Mouse (Mus musculus) CH12.LX (cell line): Measurements from ENCODE around the gene Kbtbd8. TPM values are rescaled to one million over a fixed set of nuclear protein-coding genes. Genes with fewer than 3 reads are reported as not detected.

ENCODE experiments used
- DNase-seq: peaks from one replicate; pipeline ENCODE4 v3.0.0-alpha.2; 2013; ENCODE audit errors: extremely low read depth
- H3K27ac ChIP-seq: 2 replicates; pipeline ENCODE4 v1.5.1; 2012; ENCODE audit warnings: low read depth, mild to moderate bottlenecking, control low read depth, moderate library complexity; ENCODE audit not compliant: insufficient read depth
- H3K27me3 ChIP-seq: replicated peaks from 2 replicates; pipeline ENCODE3; 2012; ENCODE audit warnings: inconsistent platforms
- H3K36me3 ChIP-seq, 2 experiments: replicated peaks in 1 of 2; 2 replicates each; pipeline versions ENCODE3 to v1.6.1; 2012; ENCODE audit warnings: inconsistent platforms in 1 of 2, low read length in 1 of 2, mild to moderate bottlenecking in 1 of 2, mixed read lengths in 1 of 2, moderate library complexity in 1 of 2; ENCODE audit not compliant: control insufficient read depth in 1 of 2, insufficient read depth in 1 of 2
- H3K4me1 ChIP-seq, 2 experiments: 2 replicates each; pipeline ENCODE4 v1.6.1; 2012; ENCODE audit warnings: inconsistent platforms in 1 of 2, moderate library complexity in 1 of 2; ENCODE audit not compliant: insufficient read depth in 2 of 2, control insufficient read depth in 1 of 2
- H3K4me2 ChIP-seq: 2 replicates; pipeline ENCODE4 v1.6.1; 2012; ENCODE audit warnings: low read depth, mild to moderate bottlenecking, control low read depth; ENCODE audit not compliant: poor library complexity, insufficient read depth, severe bottlenecking
- H3K4me3 ChIP-seq, 3 experiments: fragments of 150-350 bp in 1 of 3; sonication (generic) in 1 of 3; replicated peaks in 1 of 3; 2 replicates each; pipeline versions ENCODE3 to v1.5.1; 2011 to 2012; ENCODE audit warnings: low read depth in 2 of 3, low read length in 2 of 3, mild to moderate bottlenecking in 2 of 3, moderate library complexity in 2 of 3, control low read depth in 1 of 3, improper control_type of control experiment in 1 of 3, inconsistent platforms in 1 of 3, mixed read lengths in 1 of 3; ENCODE audit not compliant: poor library complexity in 1 of 3
- H3K79me2 ChIP-seq: replicated peaks from 2 replicates; pipeline ENCODE4 v1.6.1; 2012; ENCODE audit warnings: mild to moderate bottlenecking, moderate library complexity; ENCODE audit not compliant: control insufficient read depth, poor library complexity, insufficient read depth, severe bottlenecking; ENCODE audit errors: extremely low read depth
- H3K9ac ChIP-seq: 2 replicates; pipeline ENCODE4 v1.6.1; 2012; ENCODE audit warnings: low read depth, mild to moderate bottlenecking, control low read depth, moderate library complexity; ENCODE audit not compliant: insufficient read depth
- H3K9me3 ChIP-seq: replicated peaks from 2 replicates; pipeline ENCODE3; 2012; ENCODE audit warnings: low read length, inconsistent platforms, mixed read lengths
- BHLHE40 ChIP-seq: IDR thresholded peaks from 2 replicates; pipeline ENCODE4 v1.6.1; 2011; ENCODE audit warnings: mild to moderate bottlenecking, low read depth, low read length, improper control_type of control experiment
- CHD1 ChIP-seq: IDR thresholded peaks from 2 replicates; pipeline ENCODE4 v1.6.1; 2012; ENCODE audit warnings: low read depth, low read length, improper control_type of control experiment, inconsistent platforms
- CTCF ChIP-seq, 2 experiments: IDR thresholded peaks in 1 of 2; conservative IDR thresholded peaks in 1 of 2; 2 replicates each; pipeline ENCODE4 v1.5.1; 2011 to 2012; ENCODE audit warnings: low read depth in 2 of 2, low read length in 2 of 2, improper control_type of control experiment in 1 of 2, inconsistent platforms in 1 of 2, mild to moderate bottlenecking in 1 of 2, moderate library complexity in 1 of 2
- E2F4 ChIP-seq: IDR thresholded peaks from 2 replicates; pipeline ENCODE4 v1.6.1; 2011; ENCODE audit warnings: low read depth, low read length, improper control_type of control experiment; ENCODE audit not compliant: insufficient replicate concordance
- ELF1 ChIP-seq: IDR thresholded peaks from 2 replicates; pipeline ENCODE4 v1.6.1; 2014; ENCODE audit warnings: low read depth, mild to moderate bottlenecking, inconsistent platforms, low read length, improper control_type of control experiment
- HCFC1 ChIP-seq: IDR thresholded peaks from 2 replicates; pipeline ENCODE4 v1.6.1; 2012; ENCODE audit warnings: low read depth, mild to moderate bottlenecking, inconsistent platforms, low read length, improper control_type of control experiment
- IRF4 ChIP-seq: IDR thresholded peaks from 2 replicates; pipeline ENCODE4 v1.6.1; 2014; ENCODE audit warnings: low read depth, mild to moderate bottlenecking, inconsistent platforms, low read length, improper control_type of control experiment
- KAT2A ChIP-seq: IDR thresholded peaks from 2 replicates; pipeline ENCODE4 v1.6.1; 2012; ENCODE audit warnings: low read length, improper control_type of control experiment, inconsistent platforms; ENCODE audit not compliant: insufficient replicate concordance
- MAX ChIP-seq: IDR thresholded peaks from 2 replicates; pipeline ENCODE4 v1.6.1; 2011; ENCODE audit warnings: low read length, improper control_type of control experiment
- NELFE ChIP-seq: IDR thresholded peaks from 2 replicates; pipeline ENCODE4 v1.6.1; 2011; ENCODE audit warnings: low read depth, low read length, improper control_type of control experiment
- NRF1 ChIP-seq: IDR thresholded peaks from 2 replicates; pipeline ENCODE4 v1.6.1; 2014; ENCODE audit warnings: low read depth, mild to moderate bottlenecking, inconsistent platforms, low read length, improper control_type of control experiment, moderate library complexity
- PAX5 ChIP-seq: IDR thresholded peaks from 2 replicates; pipeline ENCODE4 v1.6.1; 2012; ENCODE audit warnings: low read length, inconsistent platforms, mixed read lengths
- POLR2A ChIP-seq: IDR thresholded peaks from 2 replicates; pipeline ENCODE4 v1.6.1; 2011; ENCODE audit warnings: low read depth, mild to moderate bottlenecking, improper control_type of control experiment, low read length
- POLR2AphosphoS2 ChIP-seq: IDR thresholded peaks from 2 replicates; pipeline ENCODE4 v1.6.1; 2011; ENCODE audit warnings: low read depth, low read length, improper control_type of control experiment
- RCOR1 ChIP-seq: conservative IDR thresholded peaks from 2 replicates; pipeline ENCODE4 v1.6.1; 2012; ENCODE audit warnings: low read depth, mild to moderate bottlenecking, inconsistent platforms, low read length, improper control_type of control experiment
- SIN3A ChIP-seq: IDR thresholded peaks from 2 replicates; pipeline ENCODE4 v1.6.1; 2012; ENCODE audit warnings: low read length, improper control_type of control experiment, inconsistent platforms
- TCF12 ChIP-seq: IDR thresholded peaks from 2 replicates; pipeline ENCODE4 v1.6.1; 2014; ENCODE audit warnings: low read depth, mild to moderate bottlenecking, inconsistent platforms, low read length, improper control_type of control experiment
- USF1 ChIP-seq: IDR thresholded peaks from 2 replicates; pipeline ENCODE4 v1.6.1; 2014; ENCODE audit warnings: low read depth, mild to moderate bottlenecking, inconsistent platforms, low read length, improper control_type of control experiment
- ZKSCAN1 ChIP-seq: IDR thresholded peaks from 2 replicates; pipeline ENCODE4 v1.6.1; 2012; ENCODE audit warnings: low read depth, inconsistent platforms, low read length, improper control_type of control experiment, borderline replicate concordance
- ZMIZ1 ChIP-seq: IDR thresholded peaks from 2 replicates; pipeline ENCODE4 v1.6.1; 2012; ENCODE audit warnings: low read depth, mild to moderate bottlenecking, inconsistent platforms, low read length, improper control_type of control experiment
- dilution Hi-C: fragments of 300-500 bp; cut with MboI; formaldehyde crosslinking; loops from 2 replicates; pipeline ENCODE4 v1.14.3; 2020; ENCODE audit warnings: low sequenced_read_pairs; ENCODE audit not compliant: extremely low pct_unique_long_range_greater_than_20kb, extremely low pct_ligation_motif_present
- in situ Hi-C: fragments of 300-500 bp; cut with MboI; formaldehyde crosslinking; loops from 3 replicates; pipeline ENCODE4 v1.14.3; 2019; ENCODE audit warnings: low sequenced_read_pairs, low pct_ligation_motif_present, low pct_unique_long_range_greater_than_20kb, mixed read lengths
- polyA plus RNA-seq: library from polyadenylated mRNA; unstranded; fragments of >175 nt; gene quantifications from 2 replicates; pipeline ENCODE4 v1.2.1, GENCODE M21; 2012; ENCODE audit warnings: low read depth; ENCODE audit not compliant: insufficient read length
- total RNA-seq, 2 experiments: library from RNA; depleted of rRNA; stranded (reverse); fragments of 300-350 nt in 1 of 2; fragments of >200 nt in 1 of 2; gene quantifications; 2 replicates each; pipeline ENCODE4 v1.2.3; 2012 to 2014

The Kbtbd8 gene
- total and polyA plus RNA-seq, 3 experiments, result 1.9 to 12.3 (median 5.0) TPM

DNA sequence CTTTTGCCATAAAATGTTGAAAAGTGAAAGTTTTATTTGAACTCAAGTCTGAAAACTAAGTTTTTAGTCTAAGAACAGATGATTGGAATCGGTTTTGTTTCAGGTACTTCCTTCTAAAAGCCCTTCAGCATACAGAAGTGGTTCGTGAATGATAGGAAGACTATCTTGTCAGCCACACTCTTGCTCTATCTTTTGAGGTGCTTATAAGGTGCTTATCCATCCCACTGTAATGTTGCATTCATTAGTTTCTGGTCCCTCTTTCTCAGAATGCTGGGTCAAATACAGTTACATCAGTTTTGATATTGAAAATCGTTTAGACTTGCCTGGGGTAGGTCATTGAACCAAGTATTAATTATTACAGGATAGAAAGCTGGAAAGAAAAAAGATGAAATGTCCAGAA is 2.3 kb downstream of the Kbtbd8 start:
- TF ChIP-seq CHD1 (no peak), ZMIZ1 (no peak), PAX5 (no peak), HCFC1 (no peak), NELFE (no peak), SIN3A (no peak), RCOR1 (no peak), CTCF (conservative IDR thresholded peaks at IDR 0.05 in 1 of 2, IDR thresholded peaks at IDR 0.05 in 1 of 2; ENCODE audit: low read depth in 2 of 2, low read length in 2 of 2) (no peak), POLR2A (no peak)
- no peak for DNase-seq
- H3K9ac ChIP-seq, result no peak overlapping the region
- peaks cover 6 to 25% of the 10 kb centered on the region in 2 experiments for H3K36me3 ChIP-seq
- H3K4me2 ChIP-seq, result no peak overlapping the region
- peaks cover 0 to 31% of the 10 kb centered on the region in 2 experiments; a peak in 2 of 4 replicates for H3K4me1 ChIP-seq
- dilution Hi-C loops (no loop called here), in situ Hi-C loops (no loop called here)
- no peak overlapping the region for H3K27ac ChIP-seq
- H3K27me3 ChIP-seq, result no peaks in the 10 kb centered on the region
- H3K9me3 ChIP-seq, result no peaks in the 10 kb centered on the region
- H3K79me2 ChIP-seq, result peaks cover 2% of the 10 kb centered on the region; the same call in 1 of the 2 replicates
- H3K4me3 ChIP-seq, result no peak overlapping the region

DNA sequence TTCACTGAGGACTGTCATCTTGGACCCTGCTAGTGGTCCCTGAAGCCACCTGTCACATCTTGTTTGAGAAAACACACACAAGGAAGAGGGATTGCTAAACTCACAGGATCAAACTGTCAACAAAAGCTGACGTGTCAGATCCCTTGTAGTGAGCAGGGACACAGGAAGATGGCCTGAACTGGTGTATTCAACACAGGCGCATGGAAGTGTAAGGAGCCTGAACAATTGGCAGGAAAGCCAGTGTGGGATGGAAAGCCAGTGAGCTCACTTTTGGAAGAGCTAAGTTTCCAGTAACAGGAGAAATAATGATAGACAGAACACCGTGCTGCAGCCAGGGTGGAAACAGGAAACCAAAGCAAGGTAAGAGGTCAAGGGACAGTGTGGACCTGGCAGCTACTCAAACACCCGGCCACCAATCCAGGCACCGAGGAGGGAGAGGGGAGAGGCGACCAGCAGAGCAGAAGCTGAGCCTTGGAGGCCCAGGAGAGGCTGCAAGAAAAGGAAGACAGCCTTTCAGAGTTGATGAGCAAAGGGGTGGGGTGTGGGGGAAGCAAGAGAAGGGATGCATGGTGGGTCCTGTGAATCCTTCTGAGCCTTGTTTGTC is 33.0 kb downstream of the Kbtbd8 start:
- dilution Hi-C loops (no loop called here), in situ Hi-C loops (no loop called here)
- Histone ChIP-seq H3K9me3 (no peaks in the 10 kb centered on the region), H3K4me1 (peaks cover 0 to 3% of the 10 kb centered on the region in 2 experiments; a peak in 2 of 4 replicates), H3K36me3 (no peaks in the 10 kb centered on the region), H3K4me3 (no peak overlapping the region), H3K27me3 (no peaks in the 10 kb centered on the region), H3K4me2 (no peak overlapping the region), H3K9ac (no peak overlapping the region), H3K79me2 (no peaks in the 10 kb centered on the region), H3K27ac (no peak overlapping the region)
- no peak for DNase-seq
- TF ChIP-seq POLR2AphosphoS2, result no peak
- no peak for TF ChIP-seq SIN3A
- TF ChIP-seq MAX, result no peak
- no peak for TF ChIP-seq BHLHE40
- TF ChIP-seq HCFC1, result no peak
- TF ChIP-seq NRF1, result no peak

DNA sequence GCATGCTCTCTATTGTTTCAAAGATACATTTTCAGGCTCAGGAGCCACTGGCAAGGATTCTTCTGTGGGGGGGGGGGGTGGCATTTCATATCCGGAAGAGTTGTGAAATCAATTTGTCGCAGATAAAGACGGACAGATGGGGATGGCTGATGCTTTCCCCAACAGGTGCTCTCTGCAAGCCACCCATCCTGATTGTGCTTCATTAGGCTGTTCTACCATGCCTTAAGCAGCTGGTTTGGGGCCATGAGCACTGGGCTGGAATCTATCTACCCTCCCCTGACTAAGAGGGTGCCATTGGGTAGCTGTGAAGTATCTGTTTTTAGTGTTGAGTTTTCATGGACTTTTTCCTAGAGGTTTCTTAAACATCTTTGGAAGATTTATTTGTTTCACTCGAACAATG is 33.8 kb downstream of the Kbtbd8 start:
- no peaks in the 10 kb centered on the region for H3K9me3 ChIP-seq
- no peaks in the 10 kb centered on the region for H3K36me3 ChIP-seq
- TF ChIP-seq ELF1, result no peak
- no peak for TF ChIP-seq HCFC1
- no peak for TF ChIP-seq IRF4
- TF ChIP-seq TCF12, result no peak
- no peak for TF ChIP-seq E2F4
- no peak for TF ChIP-seq USF1
- TF ChIP-seq PAX5, result no peak
- TF ChIP-seq KAT2A, result no peak
- no peak for TF ChIP-seq ZKSCAN1
- TF ChIP-seq BHLHE40, result no peak
- TF ChIP-seq NELFE, result no peak
- dilution Hi-C loops (no loop called here), in situ Hi-C loops (no loop called here)
- H3K4me2 ChIP-seq, result no peak overlapping the region
- H3K4me3 ChIP-seq, result no peak overlapping the region
- no peak for DNase-seq
- no peak overlapping the region for H3K27ac ChIP-seq
- H3K79me2 ChIP-seq, result no peaks in the 10 kb centered on the region
- H3K27me3 ChIP-seq, result no peaks in the 10 kb centered on the region
- peaks cover 0 to 3% of the 10 kb centered on the region in 2 experiments; a peak in 2 of 4 replicates for H3K4me1 ChIP-seq
- no peak overlapping the region for H3K9ac ChIP-seq
